Mouse (Mus musculus) layer of hippocampus, adult 9-10 months (tissue): ENCODE measurements around the gene Fbn1.

ENCODE experiments used
- DNase-seq: peaks from one replicate; pipeline ENCODE4 v3.0.0; 2022; ENCODE audit warnings: low spot score

The Fbn1 gene

DNA sequence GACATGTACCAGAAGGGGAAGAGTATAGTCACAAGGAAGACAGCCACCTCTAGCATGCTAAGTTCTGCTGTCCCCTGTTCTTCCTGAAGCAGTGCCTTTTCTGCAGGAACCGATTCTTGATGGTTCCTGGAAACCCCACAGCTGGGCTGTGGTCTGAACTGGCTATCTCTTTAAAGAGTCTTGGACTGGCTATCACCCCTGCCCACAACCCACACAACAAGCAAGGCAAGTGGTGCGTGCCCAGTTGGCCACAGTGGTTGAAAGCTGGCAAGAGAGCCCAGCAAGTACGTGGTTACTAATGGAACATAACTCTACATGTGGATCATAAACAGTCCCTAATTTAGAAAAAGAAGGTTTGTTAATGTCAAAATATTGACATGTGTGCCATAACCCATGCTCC is 170.6 kb downstream of the Fbn1 start:
- DNase-seq: no peak

DNA sequence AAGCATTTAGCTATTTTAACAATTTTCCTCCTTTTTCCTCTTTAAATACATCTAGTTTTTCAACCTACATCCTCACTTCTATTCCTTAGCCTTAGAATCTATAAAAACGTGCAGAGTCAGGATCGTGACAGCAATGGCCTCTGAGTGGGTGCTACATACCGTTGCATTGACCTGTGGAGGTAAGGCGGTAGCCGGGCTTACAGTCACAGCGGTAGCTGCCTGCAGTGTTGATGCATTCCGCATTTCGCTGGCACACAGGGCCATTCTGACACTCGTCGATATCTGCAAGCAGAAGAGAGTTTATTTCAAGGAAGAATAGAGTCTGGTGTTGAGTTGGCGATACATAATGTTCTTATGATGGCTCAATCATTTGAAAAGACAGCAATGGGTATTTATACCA is 172.6 kb downstream of the Fbn1 start:
- DNase-seq: no peak

DNA sequence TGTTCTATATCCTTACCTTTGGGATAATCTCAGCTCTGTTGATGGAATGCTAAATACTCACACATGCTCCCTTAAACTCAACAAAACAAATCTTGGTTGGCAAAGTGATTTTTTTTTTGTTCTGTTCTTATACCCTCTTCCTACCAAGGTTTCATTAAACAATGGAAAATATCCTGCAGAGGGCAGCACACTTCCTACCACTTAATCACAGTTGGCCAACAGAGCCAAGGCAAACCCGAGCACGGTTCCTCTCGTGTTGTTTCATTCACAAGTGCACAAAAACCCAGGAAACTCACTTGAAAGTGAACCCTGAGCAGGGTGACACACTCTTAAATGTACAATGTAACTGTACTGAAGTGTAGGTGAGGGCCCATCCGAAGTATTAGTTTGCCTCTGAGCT is 173.6 kb downstream of the Fbn1 start:
- peak; percentile 29 for DNase-seq

DNA sequence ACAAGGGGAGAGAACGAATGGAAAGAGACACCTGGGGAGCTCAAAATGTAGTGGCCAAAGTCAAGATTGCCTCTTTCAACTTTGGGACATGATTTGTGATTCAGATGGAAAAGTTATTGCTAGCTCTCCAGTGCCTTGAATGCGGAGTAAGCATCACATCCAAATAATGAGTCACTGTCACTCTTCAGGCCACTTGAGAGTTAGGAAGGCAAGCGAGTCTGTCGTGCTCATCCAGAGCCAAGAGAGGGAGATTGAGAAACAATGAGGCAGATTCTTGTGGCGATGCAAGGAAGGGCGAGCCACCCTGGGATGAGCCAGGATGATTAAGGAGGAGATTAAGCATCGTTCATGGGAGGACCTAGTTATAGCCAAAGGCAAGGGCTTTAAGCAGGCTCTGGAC is 176.2 kb downstream of the Fbn1 start:
- DNase-seq: no peak

DNA sequence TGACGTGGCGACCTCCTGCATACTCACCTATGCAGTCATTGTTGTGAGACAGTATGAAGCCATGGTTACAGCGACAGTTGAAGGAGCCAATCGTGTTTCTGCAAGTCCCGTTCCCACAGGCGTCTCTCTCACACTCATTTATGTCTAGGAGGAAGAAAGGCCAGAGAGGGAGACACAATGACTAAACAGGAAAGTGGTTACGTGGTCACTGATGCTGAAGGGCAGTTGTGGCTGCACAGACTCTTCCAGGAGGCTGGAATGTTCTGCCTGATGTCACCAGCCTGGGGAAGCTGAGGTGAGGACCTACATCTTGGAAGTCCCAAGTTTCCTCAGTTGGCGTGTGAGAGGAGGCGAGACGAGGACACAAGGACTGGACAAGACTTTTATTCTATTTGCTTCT is 177.3 kb downstream of the Fbn1 start:
- no peak for DNase-seq

DNA sequence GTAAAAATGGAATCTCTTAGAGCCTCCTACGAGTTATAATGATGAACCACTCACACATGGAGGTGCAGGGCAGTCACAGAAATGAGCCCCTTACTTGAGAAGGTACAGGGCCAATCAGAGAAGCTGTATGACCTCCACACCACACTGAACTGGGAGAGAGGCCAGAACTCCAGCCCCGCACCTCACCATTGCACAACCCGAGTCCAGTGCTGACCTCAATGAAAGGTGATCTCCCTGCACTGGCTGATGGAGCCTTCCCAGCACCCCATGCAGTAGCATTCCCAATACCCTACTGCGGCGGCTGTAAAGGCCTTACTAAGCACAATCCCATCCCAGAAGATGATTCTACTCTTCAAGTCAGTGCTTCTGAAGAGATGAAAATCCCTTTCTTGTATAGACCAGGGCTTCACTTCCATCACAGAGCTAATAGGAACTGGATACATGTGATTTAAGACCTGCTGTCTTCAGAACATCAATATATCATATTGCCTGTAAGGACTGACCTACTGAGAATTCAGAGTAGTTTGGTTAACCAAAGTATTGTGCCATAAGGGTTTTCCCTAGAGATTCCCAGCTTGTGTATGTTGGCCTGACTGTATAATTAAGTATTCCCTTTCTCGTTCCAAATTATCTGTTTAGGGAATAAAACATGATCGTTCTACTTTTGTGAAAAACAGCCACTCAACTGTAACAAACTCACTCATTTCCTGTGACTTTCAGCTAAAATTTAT is 182.5 kb downstream of the Fbn1 start:
- DNase-seq: no peak

DNA sequence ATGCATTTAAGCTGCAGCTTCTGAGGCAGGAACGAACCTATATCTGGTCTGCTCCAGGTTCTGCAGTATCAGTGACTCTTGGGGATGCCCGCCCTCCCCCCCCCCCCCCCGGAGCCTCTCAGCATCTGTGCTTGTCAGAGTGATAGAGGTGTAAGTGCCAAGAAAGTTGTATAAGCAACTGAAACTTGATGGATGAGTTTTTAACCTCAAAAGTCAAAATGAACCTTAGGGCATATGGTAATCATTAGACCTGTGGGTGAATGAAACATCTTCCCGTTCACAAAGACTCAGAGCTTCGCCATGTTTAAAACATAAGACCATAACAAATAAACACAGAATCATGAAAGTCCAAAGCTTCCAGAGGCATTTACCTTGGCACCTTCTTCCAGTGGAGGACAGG is 183.3 kb downstream of the Fbn1 start:
- DNase-seq: no peak

DNA sequence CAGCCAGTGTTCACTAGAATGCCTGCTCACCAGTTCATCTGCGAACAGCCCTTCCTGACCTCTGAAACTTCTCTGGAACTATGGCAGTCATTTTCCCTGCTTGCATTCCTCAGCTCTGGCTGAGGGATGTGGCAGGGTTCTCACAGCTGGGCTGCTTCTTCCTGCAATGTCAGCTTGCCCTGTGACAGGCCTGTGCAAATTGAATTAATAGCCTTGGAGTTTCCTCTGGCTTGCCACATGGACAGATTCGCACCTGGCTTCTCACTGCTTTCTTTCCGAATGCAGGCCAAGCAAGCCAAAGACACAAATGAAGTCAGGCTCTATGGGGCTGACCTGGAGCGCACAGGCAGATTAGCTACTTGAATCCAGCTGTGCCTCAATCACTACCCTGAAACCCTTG is 184.4 kb downstream of the Fbn1 start:
- DNase-seq: no peak

DNA sequence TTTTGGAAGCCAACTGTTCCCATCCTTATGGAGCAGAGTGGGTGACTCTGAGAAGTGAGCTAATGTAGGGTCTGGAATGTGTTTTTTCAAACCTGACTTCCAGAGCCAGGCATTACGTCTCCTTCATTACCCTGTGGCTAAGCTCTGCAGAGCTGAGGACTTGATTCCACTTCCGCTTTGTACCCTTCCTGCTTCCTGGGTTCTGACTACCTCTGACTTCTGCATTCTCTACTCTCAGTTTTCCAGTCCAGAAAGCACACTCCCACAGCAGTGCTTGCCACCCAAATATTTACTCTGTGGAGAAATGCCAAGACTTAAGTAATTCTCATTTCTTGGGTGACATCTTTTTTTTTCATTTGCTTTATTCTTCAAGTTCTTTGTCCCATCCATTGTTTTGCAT is 185.2 kb downstream of the Fbn1 start:
- no peak for DNase-seq

DNA sequence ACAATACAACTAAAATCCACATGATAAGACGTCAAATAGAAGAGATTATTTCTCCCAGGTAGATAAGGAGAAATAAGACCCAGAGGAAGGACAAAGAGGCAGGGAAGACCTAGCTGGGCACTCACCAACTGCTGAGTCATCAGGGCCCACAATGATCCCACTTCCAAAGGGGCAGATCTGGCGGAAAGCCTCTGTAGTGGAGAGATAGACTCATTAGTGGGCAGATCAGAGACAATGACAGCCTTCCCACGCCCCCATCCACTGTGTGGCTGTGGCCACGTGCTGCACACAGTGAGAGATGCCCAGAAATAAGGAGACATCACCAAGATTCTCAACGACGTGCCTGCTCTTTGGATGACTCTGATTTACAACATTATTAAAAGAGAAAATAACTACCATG is 186.7 kb downstream of the Fbn1 start:
- no peak for DNase-seq

DNA sequence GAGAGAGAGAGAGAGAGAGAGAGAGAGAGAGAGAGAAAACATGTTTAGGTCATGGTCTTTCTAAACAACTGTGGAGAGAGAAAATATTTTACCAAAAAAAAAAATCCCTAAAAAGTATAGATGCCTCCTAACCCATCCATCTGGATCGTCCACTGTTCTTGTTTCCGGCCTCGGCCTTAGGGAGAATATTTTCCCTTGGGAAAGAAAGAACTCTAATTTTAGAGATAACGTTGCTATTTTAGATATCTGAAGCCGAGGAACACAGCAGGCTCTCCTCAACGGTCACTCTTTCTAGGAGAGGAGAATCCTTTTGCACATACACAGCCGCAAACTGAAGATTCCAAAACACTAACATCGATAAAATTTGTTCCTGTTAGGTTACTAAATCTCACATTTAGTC is 188.1 kb downstream of the Fbn1 start:
- no peak for DNase-seq

DNA sequence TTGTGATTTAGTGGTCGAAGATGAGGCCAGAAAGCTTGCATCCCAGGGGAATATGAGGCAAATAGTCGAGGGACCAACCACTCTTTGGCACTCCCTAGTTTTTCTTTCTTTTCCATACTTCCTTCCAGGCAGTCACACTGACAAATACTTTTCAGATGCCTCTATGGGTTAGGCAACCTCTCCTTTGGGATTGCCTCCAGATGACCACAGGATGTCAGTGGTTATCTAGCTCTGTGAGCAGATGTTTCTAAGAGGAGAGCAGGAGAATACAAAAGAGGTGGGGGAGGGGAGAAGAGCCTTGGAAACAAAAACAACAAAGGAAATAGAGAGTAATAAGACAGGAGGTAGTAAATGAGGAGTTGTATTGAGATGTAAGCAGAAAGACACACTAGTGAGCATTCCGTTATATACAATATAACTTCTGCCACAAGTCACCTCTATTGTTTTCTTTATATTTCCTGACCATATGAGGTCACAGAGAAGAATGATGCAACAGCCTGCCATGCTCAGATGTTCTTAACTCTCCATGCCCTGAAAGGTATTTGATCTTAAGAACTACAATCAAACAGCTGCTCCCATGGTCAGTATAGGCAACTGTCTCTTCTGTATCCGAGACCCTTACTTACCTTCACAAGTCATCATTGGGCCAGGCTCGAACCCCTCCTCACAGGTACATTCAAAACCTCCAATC is 189.3 kb downstream of the Fbn1 start:
- DNase-seq: no peak

DNA sequence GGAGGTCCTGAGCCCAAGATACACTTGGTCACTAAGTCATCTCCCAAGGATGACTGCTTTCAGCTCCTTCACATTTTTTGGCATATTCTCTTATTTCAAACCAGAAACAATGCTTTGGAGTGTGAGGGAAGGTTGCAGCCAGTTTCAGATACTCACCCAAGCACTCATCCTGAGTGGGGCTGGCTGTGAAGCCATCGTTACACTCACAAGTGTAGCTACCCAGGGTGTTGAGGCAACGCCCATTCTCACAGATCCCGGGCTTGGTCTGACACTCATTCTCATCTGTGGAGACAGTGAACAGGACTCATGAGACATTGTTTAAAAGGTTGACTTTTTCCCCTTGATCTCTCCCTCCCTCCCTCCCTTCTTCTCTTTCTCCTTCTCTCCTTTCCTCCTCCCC is 192.6 kb downstream of the Fbn1 start:
- no peak for DNase-seq

DNA sequence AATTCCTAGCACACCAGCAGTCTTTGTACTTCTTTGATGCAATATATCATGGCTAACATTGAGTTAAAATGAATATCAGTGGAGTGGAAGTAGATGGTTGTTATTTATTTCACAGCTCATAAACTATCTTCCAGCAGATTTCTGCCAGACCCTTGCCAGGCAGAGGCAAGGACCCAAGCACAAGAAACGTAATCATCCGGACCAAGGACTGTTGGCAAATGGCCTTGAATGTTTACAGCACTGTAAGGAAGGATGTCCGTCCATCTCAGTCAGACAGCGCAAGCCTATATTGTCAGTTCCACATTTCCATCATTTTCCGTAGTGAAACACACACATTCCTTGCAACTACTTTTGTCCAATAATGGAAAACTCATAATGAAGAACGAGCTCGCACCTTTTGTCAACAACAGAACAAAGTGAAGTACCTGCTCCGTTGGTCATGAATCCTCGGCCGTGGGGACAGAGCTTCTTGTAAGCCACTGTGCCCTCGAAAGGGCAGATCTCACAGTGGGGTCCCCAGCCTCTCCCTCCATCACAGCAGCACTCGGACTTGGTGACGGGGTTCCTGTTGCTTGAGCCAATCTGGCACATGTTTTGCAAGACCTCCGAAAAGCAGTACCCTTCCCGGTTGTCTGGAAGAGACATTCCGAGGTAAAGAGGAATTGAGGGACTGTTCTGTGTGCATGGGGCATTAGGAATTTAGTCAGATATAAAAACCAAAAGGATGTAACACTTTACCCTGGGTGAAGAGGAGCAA is 193.4 kb downstream of the Fbn1 start:
- no peak for DNase-seq

DNA sequence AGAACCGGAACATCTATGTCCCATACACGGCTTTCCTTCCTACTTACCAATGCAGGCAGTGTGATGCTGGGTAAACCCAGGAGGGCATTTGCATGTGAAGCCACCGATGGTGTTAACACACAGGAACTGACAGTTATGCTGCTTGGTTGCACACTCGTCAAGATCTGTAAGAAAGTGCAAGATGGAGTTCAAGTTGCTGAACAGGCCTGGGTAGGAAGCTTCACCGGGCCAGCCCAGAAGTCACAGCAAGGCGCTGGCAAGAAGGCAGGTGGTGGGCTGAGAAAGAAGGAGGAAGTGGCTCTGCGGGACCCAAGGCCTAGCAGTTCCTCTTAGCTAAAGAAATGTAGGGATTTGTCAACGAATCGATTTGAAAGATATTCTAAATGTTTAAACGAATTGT is 198.1 kb downstream of the Fbn1 start:
- no peak for DNase-seq

DNA sequence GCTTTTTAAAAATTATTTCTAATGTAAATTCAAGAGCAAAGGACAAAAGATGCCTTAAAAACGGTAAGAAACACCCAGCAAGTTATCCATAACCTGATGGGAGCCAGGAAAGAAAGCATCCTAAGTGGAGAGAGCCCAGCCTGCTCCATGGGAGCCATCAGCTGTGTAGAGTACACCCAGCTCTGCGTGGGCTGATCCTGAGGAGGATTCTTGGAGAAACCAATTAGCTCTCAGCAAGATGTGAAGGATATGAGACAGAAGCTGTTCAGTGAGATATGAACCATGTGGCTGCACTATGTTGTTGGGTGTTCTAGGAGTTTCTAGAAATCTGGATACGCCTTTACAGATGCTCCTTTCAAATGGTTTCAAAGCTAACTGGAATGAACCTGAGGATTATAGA is 202.1 kb downstream of the Fbn1 start:
- DNase-seq: no peak

DNA sequence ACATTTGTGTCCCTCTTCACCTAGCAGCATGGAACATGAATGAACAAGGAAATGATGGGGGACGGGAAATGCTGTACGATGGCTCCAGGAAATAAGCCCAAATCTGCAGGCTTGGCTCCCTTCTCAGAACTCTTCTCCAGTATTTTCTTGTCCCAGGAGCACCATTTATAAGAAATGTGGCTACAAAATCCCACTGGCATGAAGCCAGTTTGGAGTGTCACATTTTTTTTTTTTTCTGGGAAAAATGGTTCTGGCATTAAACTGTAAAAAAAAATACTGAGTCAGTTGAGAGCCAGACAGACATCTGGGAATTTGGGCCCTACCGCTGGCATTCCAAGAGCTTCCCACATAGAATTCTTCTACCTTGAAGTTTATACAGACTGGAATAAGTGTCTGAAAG is 203.0 kb downstream of the Fbn1 start:
- no peak for DNase-seq

DNA sequence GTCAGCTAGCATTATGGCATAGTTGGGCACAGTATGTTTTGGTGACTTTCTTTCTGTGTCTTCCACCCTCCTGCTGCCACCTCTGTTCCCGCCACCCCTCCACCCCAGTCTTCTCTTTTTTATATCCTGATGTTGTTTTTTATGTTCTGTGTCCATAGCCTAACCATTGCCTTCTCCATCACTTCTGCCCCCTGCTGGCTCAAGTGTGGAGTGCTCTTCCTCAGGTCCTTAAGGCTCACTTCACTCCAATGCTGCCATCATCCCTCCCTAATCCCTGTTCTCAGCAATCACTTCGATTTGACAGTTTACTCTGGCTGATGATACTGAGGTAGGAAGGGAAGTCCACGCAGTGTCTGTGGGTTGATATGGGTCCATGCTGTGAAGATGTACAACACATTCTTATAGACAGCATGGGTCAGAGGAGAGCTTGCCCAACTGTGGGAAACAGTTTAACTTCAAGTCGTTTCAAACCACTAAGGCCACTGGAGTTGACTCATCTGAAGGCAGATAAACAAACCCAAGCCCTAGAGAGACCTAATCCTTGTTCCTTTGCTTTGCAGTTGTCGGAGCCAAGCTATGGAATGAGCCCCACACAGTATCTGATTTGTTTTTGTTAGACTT is 203.9 kb downstream of the Fbn1 start:
- no peak for DNase-seq

DNA sequence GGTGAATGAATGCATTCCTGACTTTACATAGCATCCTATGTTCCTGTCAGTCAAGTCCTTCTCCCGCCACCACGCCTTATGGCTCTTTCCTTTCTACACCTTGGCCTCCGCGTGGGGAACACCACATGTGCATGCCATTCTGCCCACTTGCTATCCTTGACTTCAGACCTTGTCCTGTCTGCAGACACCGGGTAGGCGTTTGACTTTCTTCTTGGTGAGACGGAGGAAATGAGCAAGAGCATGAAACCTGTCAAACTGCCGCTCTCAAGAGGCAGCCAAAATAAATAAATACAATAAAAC is 205.2 kb downstream of the Fbn1 start:
- no peak for DNase-seq

DNA sequence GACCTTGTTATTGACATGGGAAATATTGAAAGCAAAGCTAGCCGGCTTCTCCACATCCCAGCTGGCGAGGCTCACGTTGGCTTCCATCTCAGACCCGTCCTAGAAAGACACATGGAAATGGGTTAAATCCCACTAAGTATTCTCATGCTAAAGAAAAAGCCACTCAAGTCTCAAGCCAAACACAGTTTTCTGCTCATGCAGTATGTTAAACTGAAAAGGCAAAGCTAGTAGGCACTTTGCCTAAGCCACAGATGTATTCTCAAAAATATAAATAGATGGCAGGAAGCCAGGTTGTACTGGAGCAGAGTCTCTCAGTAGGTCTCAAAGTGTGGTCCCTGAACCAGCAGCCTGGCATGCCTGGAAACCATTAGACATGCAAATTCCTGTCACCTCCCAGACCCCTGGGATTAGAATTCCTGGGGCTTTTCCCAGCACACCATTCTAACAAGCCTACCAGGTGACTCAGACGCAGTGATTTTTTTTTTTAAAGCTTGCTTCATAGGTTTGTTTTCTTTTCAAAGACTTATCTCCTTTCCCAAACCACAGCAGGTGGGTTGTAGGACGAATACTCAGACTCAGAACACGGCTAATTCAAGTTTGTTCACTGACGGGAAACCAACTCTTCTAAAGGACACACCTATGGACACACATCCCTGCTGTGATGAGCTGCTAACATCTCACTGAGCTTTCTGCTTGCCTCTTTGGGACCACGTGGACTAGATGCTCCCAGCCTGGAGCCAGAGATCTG is 205.7 kb downstream of the Fbn1 start:
- DNase-seq: no peak

DNA sequence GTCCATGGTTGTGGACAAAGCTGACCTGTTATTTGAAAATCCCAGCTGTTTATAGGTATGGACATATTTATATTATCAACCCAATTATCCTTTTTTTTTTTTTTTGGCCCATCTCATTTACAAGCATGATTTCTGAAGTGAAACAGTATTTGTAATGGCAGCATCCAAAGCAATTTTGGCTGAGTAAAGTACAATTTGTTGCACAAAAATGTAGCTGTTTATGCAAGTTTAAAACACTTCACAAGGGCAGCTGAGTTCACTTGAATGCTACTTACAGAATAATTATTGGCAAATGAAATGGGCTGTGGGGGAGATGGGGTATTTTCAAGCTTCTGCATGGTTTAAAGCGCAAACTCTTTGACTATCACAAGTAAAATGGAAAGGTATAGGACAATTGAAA is 209.0 kb downstream of the Fbn1 start:
- DNase-seq: no peak

DNA sequence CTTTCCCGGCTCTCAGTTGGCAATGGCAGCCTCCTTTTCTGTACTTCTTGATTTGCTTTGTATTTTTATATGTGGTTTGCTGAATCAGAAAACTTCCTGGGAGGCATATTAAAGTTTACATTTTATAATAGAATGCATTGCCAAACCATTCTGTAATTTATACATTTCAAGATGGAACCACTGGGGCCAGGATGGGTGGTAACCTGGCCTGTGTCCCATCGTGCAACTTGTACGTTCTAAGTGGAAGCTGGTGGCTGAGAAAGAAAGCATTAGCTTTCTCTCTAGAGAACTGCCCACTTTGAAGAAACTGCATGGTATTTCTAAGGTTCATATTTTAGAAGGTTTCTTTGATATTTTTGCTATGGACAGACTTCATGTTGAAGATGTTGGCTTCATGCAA is 212.3 kb downstream of the Fbn1 start:
- no peak for DNase-seq
